Mouse (Mus musculus) midbrain, embryonic 14.5 days (tissue): ENCODE measurements around the gene Dyx1c1. TPM values are rescaled to one million over a fixed set of nuclear protein-coding genes. Genes with fewer than 3 reads are reported as not detected.

Source experiments
- ATAC-seq: fragments of 200-750 bp; cut with Nextera tagmentation; 2 replicates; pipeline ENCODE4 v1.8.0; 2017; ENCODE audit warnings: moderate number of reproducible peaks, moderate library complexity; ENCODE audit not compliant: low FRiP score, low TSS enrichment
- DNase-seq: peaks from one replicate; pipeline ENCODE4 v3.0.0-alpha.2; 2015
- H3K27ac ChIP-seq: fragments of 300-500 bp; sonication (generic); replicated peaks from 2 replicates; pipeline ENCODE4 v1.5.1; 2014; ENCODE audit warnings: mild to moderate bottlenecking, low read depth, low read length, moderate library complexity
- H3K27me3 ChIP-seq: fragments of 300-500 bp; sonication (generic); 2 replicates; pipeline ENCODE4 v1.6.1; 2014; ENCODE audit warnings: low read length, control low read depth, mixed read lengths; ENCODE audit not compliant: control insufficient read depth, insufficient read depth
- H3K36me3 ChIP-seq: fragments of 300-500 bp; sonication (generic); 2 replicates; pipeline ENCODE4 v1.6.1; 2014; ENCODE audit warnings: low read length, control low read depth; ENCODE audit not compliant: control insufficient read depth, insufficient read depth
- H3K4me1 ChIP-seq: fragments of 300-500 bp; sonication (generic); 2 replicates; pipeline ENCODE4 v1.6.1; 2014; ENCODE audit warnings: mild to moderate bottlenecking, antibody characterized with exemption, low read length, control low read depth; ENCODE audit not compliant: control insufficient read depth, insufficient read depth
- H3K4me2 ChIP-seq: fragments of 300-500 bp; sonication (generic); 2 replicates; pipeline ENCODE4 v1.6.1; 2014; ENCODE audit warnings: mild to moderate bottlenecking, low read length, moderate library complexity
- H3K4me3 ChIP-seq: fragments of 300-500 bp; sonication (generic); replicated peaks from 2 replicates; pipeline ENCODE4 v1.5.1; 2014; ENCODE audit warnings: low read depth, low read length
- H3K9ac ChIP-seq: fragments of 300-500 bp; sonication (generic); replicated peaks from 2 replicates; pipeline ENCODE4 v1.6.1; 2014; ENCODE audit warnings: mild to moderate bottlenecking, low read length, moderate library complexity
- H3K9me3 ChIP-seq: fragments of 300-500 bp; sonication (generic); 2 replicates; pipeline ENCODE4 v1.6.1; 2016; ENCODE audit warnings: low read length, control low read depth, mixed read lengths; ENCODE audit not compliant: control insufficient read depth
- WGBS: fragments of 180-500 bp; shearing (Covaris S2); extraction: QIAGEN DNeasy Blood & Tissue Kit; methylation state at CpG from one replicate; pipeline ENCODE4 v1.1.7; 2014; 5-methylcytosine and 5-hydroxymethylcytosine counted together
- polyA plus RNA-seq: library from polyadenylated mRNA; unstranded; fragments of >200 nt; fragmentation: Nextera tagmentation; extraction: Ambion mirVana; gene quantifications from 2 replicates; pipeline ENCODE4 v1.2.1, GENCODE M21; 2014

Dyx1c1 gene
- polyA plus RNA-seq, 1 experiment from 2014 or later = 1.7 TPM

DNA sequence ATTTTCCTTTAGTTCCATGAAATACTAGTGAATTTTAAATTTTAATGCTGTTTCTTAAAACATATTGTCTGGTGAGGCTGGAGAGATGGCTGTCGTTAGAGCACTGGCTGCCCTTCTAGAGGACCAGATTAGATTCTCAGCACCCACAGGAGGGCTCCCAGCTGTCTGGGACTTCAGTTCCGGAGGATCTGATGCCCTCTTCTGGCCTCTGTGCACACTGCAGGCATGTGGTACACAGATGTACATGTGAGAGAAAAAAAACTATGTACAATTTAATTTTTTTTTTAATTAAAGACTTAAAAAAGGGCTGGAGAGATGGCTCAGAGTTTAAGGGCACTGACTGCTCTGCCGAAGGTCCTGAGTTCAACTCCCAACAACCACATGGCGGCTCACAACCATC lies 23.3 kb upstream of the Dyx1c1 start:
- no peak overlapping the region for H3K4me2 ChIP-seq
- no peak overlapping the region for H3K27ac ChIP-seq
- H3K4me1 ChIP-seq = no peaks in the 10 kb centered on the region
- DNase-seq (no peak), ATAC-seq (no peak)
- WGBS = 88% methylated on average over 4 of the region's 4 CpGs
- H3K4me3 ChIP-seq = no peak overlapping the region
- H3K9me3 ChIP-seq = no peaks in the 10 kb centered on the region
- H3K9ac ChIP-seq = no peak overlapping the region
- H3K36me3 ChIP-seq = no peaks in the 10 kb centered on the region
- no peaks in the 10 kb centered on the region for H3K27me3 ChIP-seq

DNA sequence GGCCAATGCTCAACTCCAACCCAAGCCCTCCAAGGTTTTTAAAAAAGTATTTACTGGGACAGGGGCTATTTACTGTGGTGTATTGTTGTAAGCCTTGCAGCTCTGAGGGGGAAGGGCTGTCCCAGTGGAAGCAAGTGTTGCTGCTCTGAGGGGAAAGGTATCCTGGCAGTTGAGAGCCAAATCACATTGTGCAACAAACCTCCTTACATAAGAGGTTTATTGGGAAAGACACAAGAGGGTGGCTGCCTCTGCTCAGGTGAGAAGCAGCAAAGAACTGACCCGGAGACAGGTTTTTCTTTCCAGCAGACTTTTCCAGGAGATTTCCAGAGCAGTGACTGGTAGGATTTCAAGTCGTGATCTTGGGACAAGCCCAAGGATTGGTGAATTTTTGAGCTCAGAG lies 22.3 kb upstream of the Dyx1c1 start:
- no peak for DNase-seq
- Histone ChIP-seq H3K4me2 (no peak overlapping the region), H3K4me3 (no peak overlapping the region), H3K27ac (no peak overlapping the region), H3K36me3 (no peaks in the 10 kb centered on the region), H3K9ac (no peak overlapping the region), H3K9me3 (no peaks in the 10 kb centered on the region), H3K4me1 (no peaks in the 10 kb centered on the region), H3K27me3 (no peaks in the 10 kb centered on the region)
- ATAC-seq = no peak
- 80% methylated on average over 2 of the region's 2 CpGs for WGBS

DNA sequence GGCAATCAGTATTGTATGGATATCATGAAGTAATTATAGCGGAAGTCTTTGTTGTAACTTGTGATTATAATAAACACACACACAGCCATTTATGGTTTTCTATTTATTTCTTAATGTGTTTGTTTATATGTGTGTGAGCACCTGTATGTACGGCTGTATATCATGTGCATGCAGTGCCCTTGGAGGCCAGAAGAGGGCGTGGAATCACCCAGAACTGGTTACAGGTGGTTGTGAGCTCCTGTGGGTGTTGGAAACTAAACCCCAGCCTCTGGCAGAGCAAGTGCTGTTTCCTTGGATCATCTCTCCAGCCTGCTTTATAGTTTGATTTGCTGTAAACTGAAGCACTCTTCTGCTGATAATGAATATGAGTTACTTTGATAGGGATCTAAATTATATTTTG lies 15.2 kb upstream of the Dyx1c1 start:
- 61% methylated on average over 3 of the region's 3 CpGs for whole genome bisulfite sequencing
- no peak overlapping the region for H3K4me2 ChIP-seq
- no peak overlapping the region for H3K4me3 ChIP-seq
- H3K27ac ChIP-seq = no peak overlapping the region
- no peak overlapping the region for H3K9ac ChIP-seq
- H3K9me3 ChIP-seq = no peaks in the 10 kb centered on the region
- DNase-seq = no peak
- no peaks in the 10 kb centered on the region for H3K4me1 ChIP-seq
- no peak for ATAC-seq
- no peaks in the 10 kb centered on the region for H3K27me3 ChIP-seq
- peaks cover 24% of the 10 kb centered on the region for H3K36me3 ChIP-seq

DNA sequence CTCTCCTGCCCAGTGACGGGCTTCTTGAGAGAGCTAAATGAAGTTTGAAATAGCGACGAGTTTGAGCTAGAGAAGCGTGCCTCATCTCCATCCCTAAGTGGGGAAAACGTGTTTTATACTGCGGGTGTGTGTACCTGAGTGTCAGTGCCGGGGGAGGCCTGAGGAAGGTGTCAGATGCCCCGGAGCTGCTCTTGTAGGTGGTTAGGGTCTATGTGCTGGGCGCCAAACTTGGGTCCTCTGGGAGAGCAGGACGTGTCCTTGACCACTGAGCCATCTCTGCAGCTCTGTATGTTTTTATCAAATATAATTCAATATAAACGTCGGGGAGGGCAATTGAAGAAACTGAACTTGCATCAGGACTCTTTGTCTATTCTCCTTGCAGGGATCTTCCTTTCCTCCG lies 14.3 kb upstream of the Dyx1c1 start:
- WGBS = 91% methylated on average over 13 of the region's 13 CpGs
- Histone ChIP-seq H3K36me3 (peaks cover 24% of the 10 kb centered on the region), H3K4me1 (no peaks in the 10 kb centered on the region), H3K9me3 (no peaks in the 10 kb centered on the region), H3K27me3 (no peaks in the 10 kb centered on the region), H3K9ac (no peak overlapping the region), H3K27ac (no peak overlapping the region), H3K4me2 (no peak overlapping the region), H3K4me3 (no peak overlapping the region)
- no peak for DNase-seq
- no peak for ATAC-seq

DNA sequence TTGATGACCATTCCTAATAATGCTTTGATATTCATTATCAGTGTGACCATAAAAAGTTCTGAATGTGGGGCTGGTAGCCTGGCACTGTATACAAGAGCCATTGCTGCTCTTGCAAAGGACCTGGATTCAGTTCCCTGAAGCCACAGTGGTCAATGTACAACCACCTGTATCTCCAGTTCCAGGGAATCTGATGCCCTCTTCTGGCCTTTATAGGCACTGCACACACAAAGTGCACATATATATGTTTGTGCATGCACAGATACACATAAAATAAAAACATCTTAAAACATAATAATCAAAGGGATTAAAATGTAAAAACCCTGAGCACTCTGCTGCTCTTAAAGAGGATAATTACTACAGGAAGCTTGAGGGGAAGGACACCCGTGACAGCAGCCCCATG lies 11.6 kb upstream of the Dyx1c1 start:
- H3K4me1 ChIP-seq = no peaks in the 10 kb centered on the region
- H3K27ac ChIP-seq = no peak overlapping the region
- H3K9ac ChIP-seq = no peak overlapping the region
- DNase-seq (no peak), ATAC-seq (no peak)
- H3K4me3 ChIP-seq = no peak overlapping the region
- no peaks in the 10 kb centered on the region for H3K27me3 ChIP-seq
- no peak overlapping the region for H3K4me2 ChIP-seq
- no peaks in the 10 kb centered on the region for H3K9me3 ChIP-seq
- WGBS = 97% methylated on average over 1 of the region's 1 CpGs
- peaks cover 24% of the 10 kb centered on the region for H3K36me3 ChIP-seq

DNA sequence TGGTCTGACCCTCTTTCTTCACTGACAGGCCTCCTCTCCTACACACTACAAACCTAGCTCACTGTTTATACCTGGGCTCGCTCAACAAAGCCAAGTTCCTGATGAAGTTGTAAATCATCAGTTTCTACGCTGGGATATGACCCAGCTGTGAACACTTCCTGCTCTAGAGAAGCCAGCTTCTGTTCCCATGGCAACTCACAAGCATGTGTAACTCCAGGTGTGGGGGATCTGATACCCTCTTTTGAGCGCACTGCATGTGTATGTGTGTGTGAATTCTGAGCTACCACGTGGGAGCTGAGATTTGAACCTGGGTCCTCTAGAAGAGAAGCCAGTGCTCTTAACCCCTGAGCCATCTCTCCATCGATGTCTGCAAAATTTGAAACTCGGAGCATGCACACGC lies 9.0 kb upstream of the Dyx1c1 start:
- 76% methylated on average over 7 of the region's 7 CpGs for WGBS

DNA sequence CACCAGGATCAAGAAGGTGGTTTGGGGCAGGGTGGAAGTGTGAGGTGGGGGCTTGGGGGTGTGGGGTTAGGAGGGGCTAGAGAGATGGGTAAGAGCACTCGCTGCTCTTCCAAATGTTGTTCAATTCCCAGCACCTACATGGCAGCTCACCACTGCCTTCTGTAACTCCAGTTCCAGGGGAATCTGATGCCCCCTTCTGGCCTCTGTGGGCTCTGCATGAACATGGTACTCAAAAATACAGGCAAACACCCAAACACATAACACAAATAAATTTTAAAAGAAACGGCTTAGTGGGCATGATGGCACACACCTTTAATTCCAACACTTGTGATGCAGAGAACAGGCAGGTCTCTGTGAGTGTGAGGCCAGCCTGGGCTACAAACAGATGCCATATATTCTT lies 3.8 kb upstream of the Dyx1c1 start:
- H3K27ac ChIP-seq = no peak overlapping the region
- H3K4me1 ChIP-seq = peaks cover 9% of the 10 kb centered on the region
- ATAC-seq = no peak
- no peaks in the 10 kb centered on the region for H3K9me3 ChIP-seq
- peak; percentile 62 for DNase-seq
- H3K9ac ChIP-seq = no peak overlapping the region
- no peak overlapping the region for H3K4me2 ChIP-seq
- H3K27me3 ChIP-seq = no peaks in the 10 kb centered on the region
- H3K36me3 ChIP-seq = no peaks in the 10 kb centered on the region
- WGBS = 68% methylated on average over 2 of the region's 2 CpGs
- H3K4me3 ChIP-seq = no peak overlapping the region

More for the DNA sequence above, 9.0 kb upstream of the Dyx1c1 start:
- H3K27me3 ChIP-seq = no peaks in the 10 kb centered on the region
- no peak for ATAC-seq
- no peak overlapping the region for H3K27ac ChIP-seq
- H3K9me3 ChIP-seq = no peaks in the 10 kb centered on the region
- peaks cover 23% of the 10 kb centered on the region for H3K36me3 ChIP-seq
- H3K9ac ChIP-seq = no peak overlapping the region
- no peak overlapping the region for H3K4me2 ChIP-seq
- DNase-seq = no peak
- H3K4me3 ChIP-seq = no peak overlapping the region
- no peaks in the 10 kb centered on the region for H3K4me1 ChIP-seq

DNA sequence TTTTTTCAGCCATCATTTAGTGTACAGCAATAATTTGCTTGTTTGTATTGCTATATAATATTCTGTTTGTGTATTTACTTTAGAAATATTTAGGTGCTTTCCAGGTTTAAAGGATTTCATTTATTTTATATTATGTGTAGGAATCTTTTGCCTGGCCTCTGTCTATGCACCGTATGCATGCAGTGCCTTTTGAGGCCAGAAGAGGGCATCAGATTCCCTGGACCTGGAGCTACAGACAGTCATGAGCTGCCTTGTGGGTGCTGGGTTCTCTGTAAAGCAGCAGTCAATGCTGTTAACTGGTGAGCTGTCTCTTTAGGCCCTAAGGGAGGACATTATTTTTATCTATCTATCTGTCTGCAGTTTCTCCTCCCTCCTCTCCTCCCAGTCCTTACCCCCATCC lies 3.0 kb upstream of the Dyx1c1 start:
- peaks cover 9% of the 10 kb centered on the region for H3K4me1 ChIP-seq
- no peaks in the 10 kb centered on the region for H3K9me3 ChIP-seq
- H3K27me3 ChIP-seq = no peaks in the 10 kb centered on the region
- H3K36me3 ChIP-seq = no peaks in the 10 kb centered on the region
- ATAC-seq = no peak
- no peak overlapping the region for H3K4me3 ChIP-seq
- no peak overlapping the region for H3K4me2 ChIP-seq
- no peak overlapping the region for H3K9ac ChIP-seq
- H3K27ac ChIP-seq = no peak overlapping the region
- 22% methylated on average over 1 of the region's 1 CpGs for WGBS
- DNase-seq = peak; percentile 68

DNA sequence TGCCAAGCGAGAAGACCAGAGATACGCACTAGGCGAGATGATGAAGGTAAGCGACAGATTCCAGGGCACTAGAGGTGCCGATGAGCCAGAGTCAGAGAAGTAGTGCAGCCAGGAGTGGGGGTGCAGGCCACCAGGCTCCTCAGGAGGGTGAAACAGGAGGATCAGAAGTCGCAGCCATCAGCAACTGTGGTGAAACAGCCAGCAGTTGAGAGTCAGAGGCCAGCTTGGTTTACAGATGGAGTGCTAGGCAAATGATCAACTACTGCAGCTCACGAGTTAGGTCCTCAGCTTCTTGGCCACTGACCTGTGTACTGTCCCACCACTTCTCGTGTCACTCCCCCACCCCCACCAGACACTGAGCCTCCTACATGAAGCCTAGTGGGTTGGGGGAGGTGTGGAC lies 2.8 kb downstream of the Dyx1c1 start:
- ATAC-seq = no peak
- H3K36me3 ChIP-seq = no peaks in the 10 kb centered on the region
- H3K4me1 ChIP-seq = peaks cover 9% of the 10 kb centered on the region
- H3K27ac ChIP-seq = no peak overlapping the region
- no peak overlapping the region for H3K4me3 ChIP-seq
- no peak overlapping the region for H3K4me2 ChIP-seq
- DNase-seq = no peak
- WGBS = 77% methylated on average over 8 of the region's 8 CpGs
- H3K9ac ChIP-seq = no peak overlapping the region
- no peaks in the 10 kb centered on the region for H3K9me3 ChIP-seq
- no peaks in the 10 kb centered on the region for H3K27me3 ChIP-seq
